28 mouse cellular contexts compared by ENCODE assay signal in the genomic region with DNA sequence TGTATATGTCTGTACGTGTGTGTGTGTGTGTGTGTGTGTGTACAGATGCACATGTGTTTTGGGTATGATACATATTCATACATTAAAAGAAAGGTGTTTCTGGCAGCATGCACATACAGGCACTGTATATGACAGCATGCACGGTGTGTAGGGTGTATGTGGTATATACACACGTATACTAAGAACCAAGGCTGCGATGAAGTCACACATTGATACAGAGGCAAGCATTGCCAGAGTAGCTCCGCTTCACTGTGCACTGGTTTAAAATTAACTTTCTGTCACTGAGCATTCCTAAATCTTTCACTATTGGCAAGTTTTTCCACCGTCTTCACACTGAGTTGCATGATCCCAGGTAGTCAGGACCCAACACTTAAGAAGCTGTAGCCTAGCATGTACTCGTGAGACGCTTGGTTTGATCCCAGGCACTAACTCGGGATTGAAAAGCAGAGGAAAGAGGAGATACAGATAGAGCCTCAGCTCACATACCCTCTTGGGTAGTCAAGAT. TPM values are rescaled to one million over a fixed set of nuclear protein-coding genes. Genes with fewer than 3 reads are reported as not detected.
A peak's percentile ranks its signal among the peaks of the same experiment; 100 is the strongest.
DNase-seq lines count a peak whose midpoint lies in the region; ATAC-seq and TF ChIP-seq lines count a peak whose summit lies in the region.
"Had no signal": no experiment of that assay in that cellular context is flagged by ENCODE, and none has a peak within 500 bp of the region (broad histone marks: within the 10 kb centered on the region; RNA-seq: fewer than 3 reads in every experiment).

No protein-coding gene starts in this region.

- H3K9ac ChIP-seq in kidney, embryonic 15.5 days, result no peak overlapping the region
- H3K9ac ChIP-seq in liver, adult 2 months (ENCODE audit: low read depth, low read length), result no peak overlapping the region
- no peak overlapping the region for H3K9ac ChIP-seq in liver, embryonic 11.5 days (ENCODE audit: low read depth, low read length)
- H3K9ac ChIP-seq in lung, embryonic 16.5 days (ENCODE audit: low read length), result no peak overlapping the region
- H3K9ac ChIP-seq: forebrain, embryonic 13.5 days; heart, embryonic 13.5 days; hindbrain, embryonic 13.5 days had no signal

- no peak for TF ChIP-seq POLR2A in kidney, adult 2 months (IDR thresholded peaks at IDR 0.05; ENCODE audit: low read depth, low read length)
- no peak for TF ChIP-seq POLR2A in liver, adult 2 months (IDR thresholded peaks at IDR 0.05; ENCODE audit: extremely low read depth, insufficient read depth, low read length)

- H3K4me2 ChIP-seq in kidney, embryonic 15.5 days, result no peak overlapping the region
- H3K4me2 ChIP-seq in liver, embryonic 11.5 days, result no peak overlapping the region
- H3K4me2 ChIP-seq in lung, embryonic 16.5 days (ENCODE audit: low read depth, low read length), result no peak overlapping the region
- H3K4me2 ChIP-seq: forebrain, embryonic 13.5 days; heart, embryonic 13.5 days; hindbrain, embryonic 13.5 days had no signal

- H3K79me2 ChIP-seq in liver, adult 2 months (ENCODE audit: control insufficient read depth, insufficient read depth, low read length), result peaks cover 50% of the 10 kb centered on the region

- H3K4me3 ChIP-seq in kidney, adult 2 months (ENCODE audit: insufficient read depth, low read depth, low read length), result no peak overlapping the region
- no peak overlapping the region for H3K4me3 ChIP-seq in kidney, embryonic 15.5 days (replicated peaks)
- no peak overlapping the region for H3K4me3 ChIP-seq in liver, adult 2 months (ENCODE audit: insufficient read depth, low read depth, low read length)
- H3K4me3 ChIP-seq in liver, embryonic 11.5 days (ENCODE audit: low read depth, low read length), result no peak overlapping the region
- H3K4me3 ChIP-seq in lung, embryonic 16.5 days (ENCODE audit: low read length), result no peak overlapping the region
- H3K4me3 ChIP-seq: forebrain, embryonic 10.5 days; forebrain, embryonic 13.5 days; heart, adult 2 months; heart, embryonic 10.5 days; heart, embryonic 13.5 days; hindbrain, embryonic 10.5 days; hindbrain, embryonic 13.5 days had no signal

- peak; percentile 68 for DNase-seq in kidney, adult 2 months
- no peak for DNase-seq in kidney, postnatal 4 days
- no peak for DNase-seq in kidney, postnatal 14 days
- peak; percentile 63 for DNase-seq in liver, adult 2 months (ENCODE audit: extremely low read depth, low read depth, low spot score)
- no peak for DNase-seq in liver, embryonic 11.5 days (ENCODE audit: low spot score)
- DNase-seq in lung, postnatal 25 days (ENCODE audit: low spot score), result no peak
- DNase-seq: adrenal gland, postnatal 10 days; adrenal gland, postnatal 36 days; B cell, adult 2 months; cerebellum, adult 18-20 months; cerebellum, adult 9-10 months; cerebellum, postnatal 14 days; gastrocnemius, postnatal 10 days; gastrocnemius, postnatal 36 days; heart, adult 2 months; heart, postnatal 36 days had no signal

- H3K36me3 ChIP-seq in kidney, adult 2 months (ENCODE audit: control insufficient read depth, insufficient read depth, low read length), result no peaks in the 10 kb centered on the region
- no peaks in the 10 kb centered on the region for H3K36me3 ChIP-seq in kidney, embryonic 15.5 days
- no peaks in the 10 kb centered on the region for H3K36me3 ChIP-seq in liver, adult 2 months (ENCODE audit: control insufficient read depth, insufficient read depth, low read length)
- no peaks in the 10 kb centered on the region for H3K36me3 ChIP-seq in liver, embryonic 11.5 days (ENCODE audit: control insufficient read depth, insufficient read depth, low read length)
- H3K36me3 ChIP-seq in lung, embryonic 16.5 days (ENCODE audit: control insufficient read depth, insufficient read depth, low read length), result no peaks in the 10 kb centered on the region
- H3K36me3 ChIP-seq: forebrain, embryonic 10.5 days; G1E; heart, embryonic 10.5 days; heart, embryonic 13.5 days; hindbrain, embryonic 10.5 days; hindbrain, embryonic 13.5 days had no signal

- H3K27ac ChIP-seq in kidney, adult 2 months (ENCODE audit: insufficient read depth, low read depth, low read length), result no peak overlapping the region
- H3K27ac ChIP-seq in kidney, embryonic 15.5 days, result peak overlapping the region; percentile 74
- no peak overlapping the region for H3K27ac ChIP-seq in liver, adult 2 months (replicated peaks; ENCODE audit: insufficient read depth, low read depth, low read length)
- no peak overlapping the region for H3K27ac ChIP-seq in liver, embryonic 11.5 days (ENCODE audit: low read depth, low read length)
- H3K27ac ChIP-seq in lung, embryonic 16.5 days (ENCODE audit: low read length), result peak overlapping the region; percentile 7; the same call in 1 of the 2 replicates
- H3K27ac ChIP-seq: forebrain, embryonic 10.5 days; forebrain, embryonic 13.5 days; heart, adult 2 months; heart, embryonic 10.5 days; hindbrain, embryonic 10.5 days; hindbrain, embryonic 13.5 days had no signal

- 42% methylated on average over 9 of the region's 9 CpGs for WGBS in kidney, adult 2 months
- 72% methylated on average over 9 of the region's 9 CpGs for WGBS in kidney, embryonic 15.5 days
- 40% methylated on average over 9 of the region's 9 CpGs for WGBS in liver, adult 2 months
- 85% methylated on average over 9 of the region's 9 CpGs for WGBS in liver, embryonic 11.5 days
- WGBS in lung, embryonic 16.5 days, result 68% methylated on average over 9 of the region's 9 CpGs

- no peaks in the 10 kb centered on the region for H3K9me3 ChIP-seq in kidney, embryonic 15.5 days (replicated peaks)
- no peaks in the 10 kb centered on the region for H3K9me3 ChIP-seq in liver, embryonic 11.5 days (ENCODE audit: control insufficient read depth, low read length)
- H3K9me3 ChIP-seq in lung, embryonic 16.5 days (ENCODE audit: control insufficient read depth, low read length), result no peaks in the 10 kb centered on the region
- H3K9me3 ChIP-seq: forebrain, embryonic 10.5 days; forebrain, embryonic 13.5 days; heart, embryonic 10.5 days; heart, embryonic 13.5 days; hindbrain, embryonic 10.5 days; hindbrain, embryonic 13.5 days had no signal

- peak; percentile 70; the same call in 1 of the 2 replicates for ATAC-seq in kidney, embryonic 15.5 days (replicated peaks; ENCODE audit: low FRiP score)
- ATAC-seq in liver, embryonic 11.5 days (replicated peaks; ENCODE audit: low FRiP score), result no peak
- no peak for ATAC-seq in lung, embryonic 16.5 days (ENCODE audit: low read depth)
- ATAC-seq: forebrain, embryonic 13.5 days; forebrain, embryonic 16.5 days; Patski had no signal

- no peak for TF ChIP-seq CTCF in kidney, adult 2 months (conservative IDR thresholded peaks at IDR 0.05; ENCODE audit: insufficient read depth, insufficient read length, low read depth, low read length)
- no peak for TF ChIP-seq CTCF in liver, adult 2 months (IDR thresholded peaks at IDR 0.05; ENCODE audit: low read depth, low read length)

- H3K4me1 ChIP-seq in kidney, adult 2 months (ENCODE audit: control insufficient read depth, insufficient read depth, low read length), result peaks cover 20% of the 10 kb centered on the region
- H3K4me1 ChIP-seq in kidney, embryonic 15.5 days, result peaks cover 31% of the 10 kb centered on the region
- peaks cover 19% of the 10 kb centered on the region; the same call in 1 of the 2 replicates for H3K4me1 ChIP-seq in liver, adult 2 months (ENCODE audit: control insufficient read depth, insufficient read depth, low read length)
- no peaks in the 10 kb centered on the region; the same call in 1 of the 2 replicates for H3K4me1 ChIP-seq in liver, embryonic 11.5 days (replicated peaks; ENCODE audit: control insufficient read depth, insufficient read depth, low read length)
- peaks cover 25% of the 10 kb centered on the region for H3K4me1 ChIP-seq in lung, embryonic 16.5 days (replicated peaks; ENCODE audit: control insufficient read depth, insufficient read depth, low read length)

- H3K27me3 ChIP-seq in kidney, adult 2 months (replicated peaks; ENCODE audit: control insufficient read depth, insufficient read depth, low read length), result no peaks in the 10 kb centered on the region
- no peaks in the 10 kb centered on the region for H3K27me3 ChIP-seq in kidney, embryonic 15.5 days
- no peaks in the 10 kb centered on the region for H3K27me3 ChIP-seq in liver, adult 2 months (ENCODE audit: control insufficient read depth, insufficient read depth, low read length)
- no peaks in the 10 kb centered on the region for H3K27me3 ChIP-seq in liver, embryonic 11.5 days (replicated peaks; ENCODE audit: control insufficient read depth, insufficient read depth, low read length)
- no peaks in the 10 kb centered on the region for H3K27me3 ChIP-seq in lung, embryonic 16.5 days (ENCODE audit: control insufficient read depth, insufficient read depth, low read depth, low read length)
- H3K27me3 ChIP-seq: CH12.LX; forebrain, embryonic 13.5 days; heart, embryonic 13.5 days; hindbrain, embryonic 13.5 days; Patski had no signal

RNA-seq across cellular contexts. Expression of a gene that starts 34.4 kb away (rescaled TPM):
- 5.8 and 6.1 TPM in 2 replicates for polyA plus RNA-seq in kidney, adult 2 months (2012; rRNA removed)
- polyA plus RNA-seq in kidney, embryonic 15.5 days (2015; fragmentation: Nextera tagmentation; extraction: Ambion mirVana), result 9.8 and 10.2 TPM in 2 replicates
- total RNA-seq in liver, adult 2 months (2014; rRNA removed), result 17.4 and 17.7 TPM in 2 replicates
- polyA plus RNA-seq in liver, adult 2 months (2012; rRNA removed), result 4.4 and 4.9 TPM in 2 replicates
- polyA plus RNA-seq in liver, embryonic 11.5 days (2014; fragmentation: Nextera tagmentation; extraction: Ambion mirVana), result 4.6 TPM in 2 replicates
- 8.9 and 9.4 TPM in 2 replicates for polyA plus RNA-seq in lung, embryonic 16.5 days (2015; fragmentation: Nextera tagmentation; extraction: Ambion mirVana)
- total RNA-seq: CH12.LX had no signal

Comparison
In these comparisons a context has a peak if more than half of its experiments do, and no peak if none do; other contexts are left out.
1. DNase-seq: peak in kidney, adult 2 months (single experiment) and liver, adult 2 months (single experiment); none in kidney, postnatal 4 days (0 of 2), kidney, postnatal 14 days (single experiment), liver, embryonic 11.5 days (single experiment) and lung, postnatal 25 days (single experiment).
2. H3K27ac ChIP-seq: peak in kidney, embryonic 15.5 days (single experiment) and lung, embryonic 16.5 days (single experiment); none in kidney, adult 2 months (single experiment), liver, adult 2 months (single experiment) and liver, embryonic 11.5 days (single experiment).